Mouse (Mus musculus): Measurements from ENCODE around the gene Arhgap29. TPM values are rescaled to one million over a fixed set of nuclear protein-coding genes. Genes with fewer than 3 reads are reported as not detected.

The Arhgap29 gene
- polyA plus RNA-seq, 1 experiment from 2014 or later: 42.8 TPM

DNA sequence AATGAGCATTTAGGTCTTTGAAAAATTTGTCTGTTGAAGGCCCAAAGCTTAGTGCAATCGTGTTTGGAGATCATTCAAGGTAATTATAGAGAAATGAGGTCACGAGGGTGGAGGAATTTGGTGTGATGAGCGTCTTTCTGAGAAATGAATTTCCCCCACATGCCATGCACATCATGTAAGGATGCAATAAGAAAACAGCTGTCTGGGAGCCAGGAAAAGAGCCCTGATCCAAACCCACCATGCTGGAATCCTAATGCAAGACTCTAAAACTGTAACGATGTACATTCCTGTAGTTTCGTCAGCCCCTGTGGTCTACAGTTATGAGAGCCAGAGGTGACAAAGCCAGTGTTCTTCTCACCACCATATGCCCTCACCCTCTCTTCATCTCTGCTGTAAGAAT, 32.4 kb upstream of the Arhgap29 start:
- no peaks in the 10 kb centered on the region for H3K9me3 ChIP-seq
- no peak for ATAC-seq (ENCODE audit: insufficient read depth, low FRiP score, low read depth)
- H3K4me1 ChIP-seq: 0 out of 2 replicates have a peak, but pooled peaks cover 4% of the 10 kb centered on the region
- H3K9ac ChIP-seq: no peak overlapping the region
- H3K36me3 ChIP-seq: no peaks in the 10 kb centered on the region
- no peak overlapping the region for H3K4me2 ChIP-seq
- 69% methylated on average over 5 of the region's 5 CpGs for WGBS
- no peaks in the 10 kb centered on the region for H3K27me3 ChIP-seq (replicated peaks)
- no peak overlapping the region for H3K4me3 ChIP-seq (replicated peaks)
- no peak overlapping the region for H3K27ac ChIP-seq

GRCm38 (mm10) chr3:121920769-121921168, 31.6 kb upstream of the Arhgap29 start:
- Histone ChIP-seq H3K9me3 (no peaks in the 10 kb centered on the region), H3K36me3 (no peaks in the 10 kb centered on the region), H3K9ac (no peak overlapping the region), H3K4me3 (replicated peaks) (no peak overlapping the region), H3K4me1 (0 out of 2 replicates have a peak, but pooled peaks cover 4% of the 10 kb centered on the region), H3K27me3 (replicated peaks) (no peaks in the 10 kb centered on the region), H3K4me2 (no peak overlapping the region), H3K27ac (no peak overlapping the region)
- 46% methylated on average over 3 of the region's 3 CpGs for WGBS
- no peak for ATAC-seq (ENCODE audit: insufficient read depth, low FRiP score, low read depth)

DNA sequence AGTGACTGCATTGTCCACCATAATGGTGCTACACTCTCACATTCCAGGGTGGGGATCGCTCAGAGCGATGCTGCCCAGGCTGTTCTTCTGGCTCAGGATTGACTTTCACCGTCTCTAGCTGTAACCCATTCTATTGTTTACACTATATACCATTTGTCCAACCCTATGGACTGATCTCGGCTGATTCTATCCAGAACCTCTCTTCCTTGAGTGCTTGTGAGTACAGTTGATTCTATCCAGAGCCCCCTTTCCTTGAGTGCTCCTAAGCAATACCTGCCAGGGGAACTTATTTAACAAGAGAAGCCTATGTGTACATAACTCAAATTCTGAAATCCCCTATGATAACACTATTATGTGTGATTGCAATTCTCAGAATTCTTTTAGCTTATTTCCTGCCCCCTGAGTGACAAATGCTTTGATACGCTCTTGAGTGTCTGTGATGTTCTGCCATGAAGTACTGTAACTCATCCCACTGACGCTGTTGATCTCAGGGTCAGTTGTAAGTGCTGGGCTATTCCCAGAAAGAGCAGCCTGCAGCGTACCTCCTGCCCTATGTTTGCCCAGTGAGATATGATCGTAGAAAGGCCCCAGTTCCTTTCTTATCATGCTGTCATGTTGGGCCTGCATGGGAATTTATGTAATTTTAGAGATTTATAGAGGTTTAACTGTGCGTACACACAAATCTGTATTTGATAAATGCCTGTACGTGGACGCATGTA, 27.4 kb upstream of the Arhgap29 start:
- Histone ChIP-seq H3K27me3 (replicated peaks) (no peaks in the 10 kb centered on the region), H3K9me3 (no peaks in the 10 kb centered on the region), H3K4me2 (no peak overlapping the region), H3K27ac (peak overlapping the region; percentile 18; the same call in 1 of the 2 replicates), H3K4me1 (0 out of 2 replicates have a peak, but pooled peaks cover 4% of the 10 kb centered on the region), H3K9ac (no peak overlapping the region), H3K4me3 (replicated peaks) (no peak overlapping the region), H3K36me3 (no peaks in the 10 kb centered on the region)
- 38% methylated on average over 11 of the region's 11 CpGs for WGBS
- ATAC-seq (ENCODE audit: insufficient read depth, low FRiP score, low read depth): peak; percentile 70

DNA sequence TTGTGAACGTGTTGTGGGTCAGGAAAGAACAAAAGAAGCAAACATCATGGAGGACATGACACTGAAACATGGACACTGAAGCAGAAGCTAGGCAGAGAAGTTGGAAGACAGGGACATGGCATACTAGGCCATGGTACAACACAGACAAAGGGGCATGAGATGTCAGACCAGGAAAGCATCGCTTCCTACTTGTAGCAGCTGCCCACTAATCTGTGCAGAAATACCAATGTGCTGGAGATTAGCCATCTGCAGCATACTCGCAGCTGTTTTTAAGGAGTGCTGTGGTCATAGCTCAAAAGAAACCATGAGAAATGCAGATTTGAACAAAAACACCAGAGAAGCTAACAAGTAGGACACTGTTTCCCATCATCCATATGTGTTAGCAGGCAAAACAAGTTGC, 24.7 kb upstream of the Arhgap29 start:
- Histone ChIP-seq H3K36me3 (no peaks in the 10 kb centered on the region), H3K9me3 (no peaks in the 10 kb centered on the region), H3K4me2 (no peak overlapping the region), H3K27me3 (replicated peaks) (no peaks in the 10 kb centered on the region), H3K4me3 (replicated peaks) (no peak overlapping the region), H3K4me1 (0 out of 2 replicates have a peak, but pooled peaks cover 4% of the 10 kb centered on the region), H3K27ac (no peak overlapping the region), H3K9ac (no peak overlapping the region)
- WGBS: 82% methylated on average over 3 of the region's 3 CpGs
- no peak for ATAC-seq (ENCODE audit: insufficient read depth, low FRiP score, low read depth)

DNA sequence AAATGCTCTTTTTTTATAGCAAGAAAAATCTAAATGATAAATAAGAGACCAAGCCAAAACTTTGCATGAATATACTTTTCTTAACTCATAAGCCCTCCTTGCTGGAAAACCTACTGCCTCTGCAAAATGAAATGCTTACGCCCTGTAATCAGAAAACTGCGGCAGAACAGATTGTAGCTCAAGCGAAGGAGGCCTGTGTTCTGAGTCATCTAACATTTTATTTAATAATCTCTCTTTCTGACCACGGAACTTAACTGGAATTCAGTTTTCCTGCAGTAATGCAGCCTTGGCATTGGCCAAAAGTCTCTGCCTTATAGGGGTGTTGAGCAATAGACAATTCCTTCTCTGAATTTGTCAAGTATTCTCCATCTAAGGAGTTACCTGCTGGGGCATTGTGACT, 19.5 kb upstream of the Arhgap29 start:
- no peaks in the 10 kb centered on the region for H3K9me3 ChIP-seq
- H3K27ac ChIP-seq: no peak overlapping the region
- no peaks in the 10 kb centered on the region; the same call in 1 of the 2 replicates for H3K27me3 ChIP-seq (replicated peaks)
- no peaks in the 10 kb centered on the region for H3K4me1 ChIP-seq
- no peak for ATAC-seq (ENCODE audit: insufficient read depth, low FRiP score, low read depth)
- H3K4me3 ChIP-seq (replicated peaks): no peak overlapping the region
- no peaks in the 10 kb centered on the region for H3K36me3 ChIP-seq
- H3K4me2 ChIP-seq: no peak overlapping the region
- H3K9ac ChIP-seq: no peak overlapping the region
- 70% methylated on average over 4 of the region's 4 CpGs for WGBS

DNA sequence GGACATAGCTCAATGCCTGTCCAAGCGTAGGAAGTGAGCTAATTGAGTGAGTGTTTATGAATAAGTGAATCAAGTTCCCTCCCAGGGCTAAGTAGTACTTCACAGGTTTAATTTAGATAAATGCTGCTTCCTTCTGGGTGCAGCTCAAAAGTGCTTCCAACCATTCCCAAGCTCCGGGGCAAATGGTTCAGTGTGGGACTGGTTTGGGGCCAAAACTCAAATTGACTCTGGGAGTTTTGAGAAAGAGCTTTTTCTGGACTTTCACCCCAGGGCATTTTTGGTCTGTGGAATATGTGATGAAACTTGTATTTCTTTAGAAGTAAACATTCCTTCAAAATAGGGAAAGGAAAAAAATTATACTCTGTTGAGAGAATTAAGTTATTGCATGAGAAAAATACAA, 16.1 kb upstream of the Arhgap29 start:
- Histone ChIP-seq H3K36me3 (no peaks in the 10 kb centered on the region), H3K4me2 (no peak overlapping the region), H3K9me3 (no peaks in the 10 kb centered on the region), H3K4me3 (replicated peaks) (no peak overlapping the region), H3K9ac (no peak overlapping the region), H3K4me1 (no peaks in the 10 kb centered on the region), H3K27ac (no peak overlapping the region), H3K27me3 (replicated peaks) (no peaks in the 10 kb centered on the region; the same call in 1 of the 2 replicates)
- no peak for ATAC-seq (ENCODE audit: insufficient read depth, low FRiP score, low read depth)
- WGBS: 57% methylated on average over 2 of the region's 2 CpGs

DNA sequence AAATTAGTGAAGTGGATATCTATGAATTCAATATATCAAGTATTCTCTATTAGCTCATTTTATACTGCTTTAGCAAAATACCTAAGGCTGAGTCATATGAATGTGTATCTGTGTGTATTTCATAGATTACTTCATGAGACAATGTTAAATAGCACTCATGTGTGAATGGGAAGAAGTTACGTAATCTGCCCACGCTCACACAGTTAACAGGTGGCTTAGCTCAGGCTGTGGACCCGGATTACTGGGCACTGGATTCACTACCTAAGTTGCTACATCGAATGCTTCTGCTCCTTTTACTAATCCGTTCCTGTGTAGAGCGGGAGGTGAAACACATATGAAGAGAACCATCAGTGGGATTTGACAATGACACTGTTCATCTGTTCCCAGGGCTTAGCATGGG, 15.3 kb upstream of the Arhgap29 start:
- ATAC-seq (ENCODE audit: insufficient read depth, low FRiP score, low read depth): no peak
- 73% methylated on average over 6 of the region's 6 CpGs for WGBS

GRCm38 (mm10) chr3:121939658-121940057, 12.7 kb upstream of the Arhgap29 start:
- Histone ChIP-seq H3K4me2 (no peak overlapping the region), H3K4me3 (replicated peaks) (no peak overlapping the region), H3K9ac (no peak overlapping the region), H3K27me3 (replicated peaks) (no peaks in the 10 kb centered on the region), H3K4me1 (no peaks in the 10 kb centered on the region), H3K27ac (no peak overlapping the region), H3K36me3 (no peaks in the 10 kb centered on the region), H3K9me3 (no peaks in the 10 kb centered on the region)
- 69% methylated on average over 1 of the region's 1 CpGs for WGBS
- ATAC-seq (ENCODE audit: insufficient read depth, low FRiP score, low read depth): no peak

More for the DNA sequence above, 15.3 kb upstream of the Arhgap29 start:
- H3K27me3 ChIP-seq (replicated peaks): no peaks in the 10 kb centered on the region; the same call in 1 of the 2 replicates
- H3K36me3 ChIP-seq: no peaks in the 10 kb centered on the region
- H3K9ac ChIP-seq: no peak overlapping the region
- H3K27ac ChIP-seq: no peak overlapping the region
- H3K4me3 ChIP-seq (replicated peaks): no peak overlapping the region
- no peak overlapping the region for H3K4me2 ChIP-seq
- H3K4me1 ChIP-seq: no peaks in the 10 kb centered on the region
- no peaks in the 10 kb centered on the region for H3K9me3 ChIP-seq

- Histone ChIP-seq H3K9ac (no peak overlapping the region), H3K4me2 (no peak overlapping the region), H3K4me1 (no peaks in the 10 kb centered on the region), H3K9me3 (no peaks in the 10 kb centered on the region), H3K36me3 (no peaks in the 10 kb centered on the region), H3K27me3 (replicated peaks) (no peaks in the 10 kb centered on the region), H3K4me3 (replicated peaks) (no peak overlapping the region), H3K27ac (no peak overlapping the region)
- WGBS: 77% methylated on average over 8 of the region's 8 CpGs
- ATAC-seq (ENCODE audit: insufficient read depth, low FRiP score, low read depth): no peak
These were observed 12.0 kb upstream of the Arhgap29 start for GRCm38 (mm10) chr3:121940094-121940889.

GRCm38 (mm10) chr3:121941204-121941745, 11.1 kb upstream of the Arhgap29 start:
- 78% methylated on average over 11 of the region's 11 CpGs for WGBS
- H3K9me3 ChIP-seq: no peaks in the 10 kb centered on the region
- no peaks in the 10 kb centered on the region for H3K27me3 ChIP-seq (replicated peaks)
- H3K4me1 ChIP-seq: no peaks in the 10 kb centered on the region
- ATAC-seq (ENCODE audit: insufficient read depth, low FRiP score, low read depth): peak; percentile 31; the same call in 1 of the 2 replicates
- H3K36me3 ChIP-seq: no peaks in the 10 kb centered on the region
- no peak overlapping the region for H3K4me2 ChIP-seq
- no peak overlapping the region for H3K27ac ChIP-seq
- H3K9ac ChIP-seq: no peak overlapping the region
- H3K4me3 ChIP-seq (replicated peaks): no peak overlapping the region

DNA sequence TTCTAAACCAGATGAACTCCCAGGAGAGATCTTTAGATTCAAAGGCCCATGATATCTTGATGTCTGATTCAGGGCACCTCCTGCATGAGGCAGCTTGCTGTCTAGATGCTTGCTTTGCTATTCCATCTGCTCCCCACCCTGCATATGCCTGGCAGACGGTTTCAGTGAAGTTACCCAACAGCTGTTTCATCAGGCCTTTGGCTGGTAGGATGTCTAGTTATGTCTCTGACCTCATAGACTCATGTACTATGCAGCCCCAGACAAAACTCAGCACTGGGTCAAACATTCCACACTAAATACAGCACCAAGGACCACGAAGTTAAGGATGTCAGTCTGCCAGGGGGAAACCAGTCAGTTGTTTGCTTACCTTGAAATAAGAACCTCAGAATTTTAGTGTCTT, 6.4 kb upstream of the Arhgap29 start:
- H3K36me3 ChIP-seq: no peaks in the 10 kb centered on the region
- no peak for ATAC-seq (ENCODE audit: insufficient read depth, low FRiP score, low read depth)
- WGBS: 51% methylated on average over 2 of the region's 2 CpGs

GRCm38 (mm10) chr3:121946765-121947164, 5.6 kb upstream of the Arhgap29 start:
- ATAC-seq (ENCODE audit: insufficient read depth, low FRiP score, low read depth): peak; percentile 53; the same call in 1 of the 2 replicates
- Histone ChIP-seq H3K4me2 (no peak overlapping the region), H3K4me3 (replicated peaks) (no peak overlapping the region), H3K36me3 (no peaks in the 10 kb centered on the region), H3K27ac (no peak overlapping the region), H3K27me3 (replicated peaks) (no peaks in the 10 kb centered on the region), H3K9ac (no peak overlapping the region), H3K9me3 (no peaks in the 10 kb centered on the region), H3K4me1 (no peaks in the 10 kb centered on the region)

More for the DNA sequence above, 6.4 kb upstream of the Arhgap29 start:
- no peak overlapping the region for H3K4me2 ChIP-seq
- H3K4me1 ChIP-seq: no peaks in the 10 kb centered on the region
- no peaks in the 10 kb centered on the region for H3K27me3 ChIP-seq (replicated peaks)
- no peaks in the 10 kb centered on the region for H3K9me3 ChIP-seq
- H3K4me3 ChIP-seq (replicated peaks): no peak overlapping the region
- H3K27ac ChIP-seq: no peak overlapping the region
- H3K9ac ChIP-seq: no peak overlapping the region

All from stomach, embryonic 15.5 days (tissue).